Mouse (Mus musculus) CH12.LX (cell line): ENCODE measurements around the gene Zfp639.

Experiments used
- CHD2 ChIP-seq: IDR thresholded peaks from 2 replicates; pipeline ENCODE4 v1.6.1; 2011; ENCODE audit warnings: low read length, improper control_type of control experiment
- CTCF ChIP-seq, 2 experiments: IDR thresholded peaks in 1 of 2; conservative IDR thresholded peaks in 1 of 2; 2 replicates each; pipeline ENCODE4 v1.5.1; 2011 to 2012; ENCODE audit warnings: low read depth in 2 of 2, low read length in 2 of 2, improper control_type of control experiment in 1 of 2, inconsistent platforms in 1 of 2, mild to moderate bottlenecking in 1 of 2, moderate library complexity in 1 of 2
- E2F4 ChIP-seq: IDR thresholded peaks from 2 replicates; pipeline ENCODE4 v1.6.1; 2011; ENCODE audit warnings: low read depth, low read length, improper control_type of control experiment; ENCODE audit not compliant: insufficient replicate concordance
- HCFC1 ChIP-seq: IDR thresholded peaks from 2 replicates; pipeline ENCODE4 v1.6.1; 2012; ENCODE audit warnings: low read depth, mild to moderate bottlenecking, inconsistent platforms, low read length, improper control_type of control experiment
- POLR2A ChIP-seq: IDR thresholded peaks from 2 replicates; pipeline ENCODE4 v1.6.1; 2011; ENCODE audit warnings: low read depth, mild to moderate bottlenecking, improper control_type of control experiment, low read length
- RAD21 ChIP-seq: IDR thresholded peaks from 2 replicates; pipeline ENCODE4 v1.6.1; 2011; ENCODE audit warnings: low read depth, mild to moderate bottlenecking, low read length, improper control_type of control experiment, moderate library complexity
- SMC3 ChIP-seq: IDR thresholded peaks from 2 replicates; pipeline ENCODE4 v1.6.1; 2011; ENCODE audit warnings: low read depth, low read length, improper control_type of control experiment

- TF ChIP-seq POLR2A (peak; percentile 72; the same call in 1 of the 2 replicates), CHD2 (no peak), E2F4 (no peak), HCFC1 (peak; percentile 45; the same call in 1 of the 2 replicates), RAD21 (peak; percentile 37), CTCF (conservative IDR thresholded peaks at IDR 0.05 in 1 of 2, IDR thresholded peaks at IDR 0.05 in 1 of 2; ENCODE audit: low read depth in 2 of 2, low read length in 2 of 2) (peak; percentile 63 to 84), SMC3 (peak; percentile 42)
Measured at GRCm38 (mm10) chr3:32510375-32511190, 524 bp downstream of the Zfp639 start.
